Mouse (Mus musculus): Measurements from ENCODE around the gene Tbx19. TPM values are rescaled to one million over a fixed set of nuclear protein-coding genes. Genes with fewer than 3 reads are reported as not detected.
A peak's percentile ranks its signal among the peaks of the same experiment; 100 is the strongest.

Gene Tbx19
- polyA plus RNA-seq (2016; fragmentation: Nextera tagmentation; extraction: Ambion mirVana), result not detected in 2 replicates

DNA sequence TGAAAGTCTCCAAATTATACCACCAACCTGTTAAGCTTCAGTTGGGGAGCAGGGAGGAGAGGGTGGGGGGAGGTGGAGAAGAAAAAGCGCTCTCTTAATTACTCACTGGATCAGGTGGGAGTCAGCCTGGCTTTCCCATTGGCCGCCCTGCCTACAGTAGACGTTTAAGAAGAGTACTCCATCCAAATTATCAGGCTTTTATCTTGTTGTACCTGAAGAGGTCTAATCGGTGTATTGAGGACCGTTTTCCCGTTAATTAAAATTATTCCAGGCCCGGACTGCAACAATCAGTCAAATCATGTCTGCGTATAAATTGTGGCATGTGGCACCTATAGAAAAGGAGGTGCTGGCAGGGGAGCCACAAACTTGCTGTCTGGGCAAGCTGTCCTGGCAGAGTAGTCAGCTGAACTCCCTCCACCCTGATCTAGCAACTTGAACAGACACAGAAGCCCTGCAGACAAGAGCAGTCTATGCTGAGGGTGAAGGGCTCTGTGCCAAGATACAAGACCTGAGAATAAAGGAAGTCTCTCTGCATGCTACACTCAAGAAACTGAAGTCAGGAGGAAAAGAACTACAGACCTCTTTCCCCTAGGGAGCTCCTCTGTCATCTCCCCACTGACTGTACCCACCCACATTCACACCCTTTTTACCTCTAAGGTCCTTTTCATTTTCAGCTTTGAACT, at the start of gene Tbx19:
Gene Tbx19, minus strand, starts transcription at position 51 of the 683 bp plus-strand sequence.
- Histone ChIP-seq H3K4me2 (replicated peaks) (no peak within 1 kb of the TSS), H3K4me3 (no peak within 1 kb of the TSS), H3K9ac (no peak within 1 kb of the TSS), H3K4me1 (no peaks in the 10 kb centered on the region), H3K27ac (no peak within 1 kb of the TSS), H3K9me3 (replicated peaks) (no peaks in the 10 kb centered on the region), H3K36me3 (no peaks in the 10 kb centered on the region), H3K27me3 (no peaks in the 10 kb centered on the region)
- ATAC-seq (ENCODE audit: low FRiP score), result no peak
- WGBS, result 89% methylated on average over 8 of the region's 8 CpGs

DNA sequence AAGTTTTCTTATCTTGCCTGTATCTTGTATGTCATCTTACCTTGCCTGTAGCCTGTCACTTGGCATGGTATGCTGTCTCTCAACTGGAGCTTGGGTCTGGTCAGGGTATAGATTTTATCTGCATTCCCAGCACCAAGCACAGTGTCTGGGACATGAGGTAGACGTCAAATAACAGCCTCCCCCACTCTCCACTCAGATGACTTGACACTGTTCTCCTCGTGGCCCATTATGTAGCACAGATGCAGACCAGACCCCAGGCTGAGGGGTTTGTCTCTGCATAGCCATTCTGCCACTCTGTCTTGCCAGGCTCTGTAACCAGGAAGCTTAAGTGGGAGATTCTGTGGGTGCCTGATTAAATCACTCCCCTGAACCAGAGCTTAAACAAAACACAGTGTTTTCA, 45.0 kb upstream of the Tbx19 start:
- WGBS, result 50% methylated on average over 2 of the region's 2 CpGs
- Histone ChIP-seq H3K4me1 (no peaks in the 10 kb centered on the region), H3K4me2 (replicated peaks) (no peak overlapping the region), H3K9me3 (replicated peaks) (no peaks in the 10 kb centered on the region), H3K27me3 (no peaks in the 10 kb centered on the region), H3K9ac (no peak overlapping the region), H3K4me3 (no peak overlapping the region), H3K36me3 (no peaks in the 10 kb centered on the region), H3K27ac (no peak overlapping the region)
- ATAC-seq (ENCODE audit: low FRiP score), result no peak

DNA sequence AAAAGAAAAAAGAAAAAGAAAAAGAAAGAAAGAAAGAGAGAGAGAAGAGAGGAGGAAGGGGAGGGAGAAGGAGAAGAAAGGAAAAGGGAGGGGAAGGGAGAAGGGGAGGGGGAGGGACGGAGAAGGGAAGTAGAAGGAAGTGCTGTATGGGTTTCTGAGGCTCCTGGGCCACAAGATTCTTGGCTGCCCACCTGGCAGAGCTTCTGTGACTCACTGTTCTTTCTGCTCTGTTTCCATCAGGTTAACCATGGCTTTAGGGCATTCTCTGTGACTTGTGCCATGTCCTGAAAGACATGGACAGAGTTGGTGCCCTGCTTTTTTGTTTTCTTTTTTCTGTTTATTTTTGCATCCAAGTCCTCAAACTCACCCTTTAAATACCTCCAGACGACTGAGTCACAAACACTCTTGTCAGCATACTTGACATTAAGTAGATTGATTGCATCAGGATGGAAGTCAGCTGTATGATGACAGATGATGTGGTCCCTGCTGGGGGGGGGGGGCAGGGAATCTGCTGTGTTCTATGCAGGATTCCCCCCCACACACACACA, 43.0 kb upstream of the Tbx19 start:
- Histone ChIP-seq H3K4me3 (no peak overlapping the region), H3K27me3 (no peaks in the 10 kb centered on the region), H3K9ac (no peak overlapping the region), H3K27ac (no peak overlapping the region), H3K36me3 (no peaks in the 10 kb centered on the region), H3K4me1 (no peaks in the 10 kb centered on the region), H3K4me2 (replicated peaks) (no peak overlapping the region), H3K9me3 (replicated peaks) (no peaks in the 10 kb centered on the region)
- WGBS, result 44% methylated on average over 2 of the region's 2 CpGs
- ATAC-seq (ENCODE audit: low FRiP score), result no peak

DNA sequence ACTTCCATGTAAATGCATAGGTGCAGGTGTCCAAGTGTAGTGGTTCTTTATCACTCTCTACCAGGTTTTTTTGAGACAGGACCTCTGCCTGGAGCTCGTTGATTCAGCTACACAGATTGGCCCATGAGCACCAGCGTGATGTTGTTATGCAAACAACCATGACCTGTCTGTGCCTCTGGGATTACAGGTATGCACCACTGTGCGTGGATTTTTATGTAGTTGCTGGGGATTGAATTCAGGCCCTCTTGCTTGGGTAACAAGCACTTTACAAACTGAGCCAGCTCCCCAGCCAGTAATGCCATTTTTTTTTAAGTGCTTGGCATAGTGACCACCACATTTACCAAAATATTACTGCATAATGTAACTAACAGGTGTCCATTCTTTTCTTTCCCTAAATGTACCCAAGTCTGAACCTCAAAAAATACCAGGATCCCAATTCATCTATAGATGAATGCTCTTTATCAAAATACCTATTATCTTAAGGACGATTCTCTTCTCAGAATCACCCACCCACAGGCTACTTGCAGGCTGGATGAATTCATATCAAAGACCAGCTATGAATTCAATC, 41.0 kb upstream of the Tbx19 start:
- 78% methylated on average over 4 of the region's 4 CpGs for WGBS
- Histone ChIP-seq H3K27ac (no peak overlapping the region), H3K9me3 (replicated peaks) (no peaks in the 10 kb centered on the region), H3K4me1 (no peaks in the 10 kb centered on the region), H3K9ac (no peak overlapping the region), H3K4me2 (replicated peaks) (no peak overlapping the region), H3K4me3 (no peak overlapping the region), H3K27me3 (no peaks in the 10 kb centered on the region), H3K36me3 (no peaks in the 10 kb centered on the region)
- no peak for ATAC-seq (ENCODE audit: low FRiP score)

DNA sequence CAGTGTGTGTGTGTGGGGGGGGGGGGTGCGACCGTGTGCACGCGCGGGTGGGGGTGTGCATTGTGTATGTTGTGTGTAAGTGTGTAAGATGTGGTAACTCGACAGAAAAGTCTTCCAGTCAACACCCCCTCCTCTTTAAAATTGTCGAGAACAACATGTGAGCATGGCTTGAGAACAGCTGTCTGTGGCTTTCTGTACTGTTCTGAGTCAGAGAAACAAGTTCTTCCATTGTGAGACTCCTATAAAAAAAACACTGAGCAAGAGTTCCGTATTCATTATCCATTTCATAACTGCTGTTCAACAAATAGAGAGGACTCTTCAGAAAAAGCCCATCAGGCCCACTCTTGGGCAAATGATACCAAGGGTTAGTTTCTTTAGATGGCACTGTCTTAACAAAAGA, 40.2 kb upstream of the Tbx19 start:
- no peak overlapping the region for H3K27ac ChIP-seq
- 87% methylated on average over 8 of the region's 8 CpGs for WGBS
- no peak overlapping the region for H3K4me3 ChIP-seq
- ATAC-seq (ENCODE audit: low FRiP score), result no peak
- no peaks in the 10 kb centered on the region for H3K36me3 ChIP-seq
- no peak overlapping the region for H3K9ac ChIP-seq
- no peaks in the 10 kb centered on the region for H3K27me3 ChIP-seq
- no peak overlapping the region for H3K4me2 ChIP-seq (replicated peaks)
- no peaks in the 10 kb centered on the region for H3K4me1 ChIP-seq
- H3K9me3 ChIP-seq (replicated peaks), result no peaks in the 10 kb centered on the region

DNA sequence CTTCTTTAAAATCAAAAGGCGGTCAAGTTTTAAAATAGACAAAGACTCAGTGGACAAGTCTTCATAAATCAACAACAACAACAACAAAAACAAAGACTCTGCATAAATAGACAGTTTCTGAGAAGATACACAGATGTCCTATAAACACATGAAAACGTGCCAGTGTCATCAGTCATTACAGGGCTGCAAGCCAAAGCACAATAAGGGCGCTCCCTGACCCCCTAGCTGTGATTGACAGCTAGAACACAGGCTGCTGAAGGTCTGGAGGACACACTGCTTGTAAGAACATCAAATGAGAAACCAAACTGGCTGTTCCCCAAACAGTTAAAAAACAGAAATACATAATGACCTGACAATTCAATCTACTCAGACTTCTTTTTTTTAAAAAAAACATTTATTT, 39.1 kb upstream of the Tbx19 start:
- H3K4me1 ChIP-seq, result peaks cover 4% of the 10 kb centered on the region
- ATAC-seq (ENCODE audit: low FRiP score), result no peak
- no peaks in the 10 kb centered on the region for H3K36me3 ChIP-seq
- no peaks in the 10 kb centered on the region for H3K9me3 ChIP-seq (replicated peaks)
- peaks cover 9% of the 10 kb centered on the region; the same call in 1 of the 2 replicates for H3K27me3 ChIP-seq
- WGBS, result 75% methylated on average over 3 of the region's 3 CpGs
- no peak overlapping the region for H3K4me2 ChIP-seq (replicated peaks)
- H3K4me3 ChIP-seq, result no peak overlapping the region
- H3K27ac ChIP-seq, result no peak overlapping the region
- H3K9ac ChIP-seq, result no peak overlapping the region

DNA sequence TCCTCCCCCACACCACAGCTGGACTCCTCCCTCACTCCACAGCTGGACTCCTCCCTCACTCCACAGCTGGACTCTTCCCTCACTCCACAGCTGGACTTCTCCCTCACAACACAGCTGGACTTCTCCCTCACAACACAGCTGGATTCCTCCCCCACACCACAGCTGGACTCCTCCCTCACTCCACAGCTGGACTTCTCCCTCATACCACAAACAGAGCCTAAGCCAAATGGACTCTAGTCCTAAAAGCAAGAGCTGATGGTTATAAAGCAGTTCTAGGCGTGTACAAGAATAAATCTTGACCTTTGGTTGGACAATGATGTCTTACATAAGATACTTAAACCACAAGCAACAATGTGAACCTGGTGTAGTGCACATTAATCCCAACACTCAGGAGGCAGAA, 38.4 kb upstream of the Tbx19 start:
- Histone ChIP-seq H3K9ac (no peak overlapping the region), H3K4me3 (no peak overlapping the region), H3K9me3 (replicated peaks) (no peaks in the 10 kb centered on the region), H3K36me3 (no peaks in the 10 kb centered on the region), H3K27me3 (peaks cover 15% of the 10 kb centered on the region; the same call in 1 of the 2 replicates), H3K27ac (no peak overlapping the region), H3K4me1 (peaks cover 8% of the 10 kb centered on the region), H3K4me2 (replicated peaks) (no peak overlapping the region)
- WGBS, result 75% methylated on average over 1 of the region's 1 CpGs
- ATAC-seq (ENCODE audit: low FRiP score), result no peak

DNA sequence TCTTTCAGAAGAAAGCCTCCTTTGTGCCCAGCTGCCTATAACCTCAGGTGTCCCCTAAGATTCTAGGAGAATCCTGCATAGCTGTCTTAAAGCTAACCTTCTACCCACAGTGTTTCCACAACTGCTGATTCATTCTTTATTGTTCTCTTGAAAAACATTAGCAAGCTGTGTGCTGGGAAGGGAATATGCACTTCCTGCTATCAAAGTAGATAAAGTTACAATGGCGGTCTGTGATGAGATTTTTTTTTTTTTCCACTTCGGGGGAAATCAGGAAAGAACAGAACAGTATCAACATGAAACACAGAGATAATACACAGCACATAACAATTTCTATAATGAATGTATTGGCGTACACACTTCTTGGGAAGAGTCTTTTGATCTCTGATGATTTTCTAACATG, 37.3 kb upstream of the Tbx19 start:
- 78% methylated on average over 3 of the region's 3 CpGs for WGBS
- no peak for ATAC-seq (ENCODE audit: low FRiP score)
- H3K4me2 ChIP-seq (replicated peaks), result no peak overlapping the region

DNA sequence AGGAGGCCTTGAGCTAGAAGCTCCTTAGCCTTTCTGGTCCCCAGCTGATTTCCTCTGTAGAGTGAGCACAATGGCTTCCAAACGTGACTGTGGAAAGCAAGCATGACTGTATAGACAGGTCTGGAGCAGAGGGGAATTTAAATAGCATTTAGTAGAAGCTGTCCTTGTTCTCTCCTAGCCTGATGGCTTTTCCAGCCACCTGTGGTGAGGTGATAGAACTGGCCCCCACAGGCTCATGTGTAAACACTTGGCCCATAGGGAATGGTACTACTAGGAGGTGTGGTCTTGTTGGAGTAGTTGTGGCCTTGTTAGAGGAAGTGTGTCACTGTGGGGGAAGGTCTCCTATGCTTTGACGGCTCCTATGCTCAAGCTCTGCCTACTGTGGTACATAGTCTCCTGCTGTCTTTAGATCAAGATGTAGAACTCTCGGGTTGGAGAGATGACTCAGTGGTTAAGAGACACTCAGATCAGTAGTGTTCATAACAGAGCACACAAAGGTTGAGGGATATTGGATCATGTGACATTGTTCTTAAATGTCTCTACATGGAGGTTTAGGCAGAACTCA, 34.9 kb upstream of the Tbx19 start:
- ATAC-seq (ENCODE audit: low FRiP score), result no peak
- H3K9ac ChIP-seq, result no peak overlapping the region
- no peak overlapping the region for H3K27ac ChIP-seq
- no peak overlapping the region for H3K4me3 ChIP-seq
- no peaks in the 10 kb centered on the region for H3K36me3 ChIP-seq
- H3K4me2 ChIP-seq (replicated peaks), result no peak overlapping the region
- 71% methylated on average over 3 of the region's 3 CpGs for WGBS
- H3K4me1 ChIP-seq, result peaks cover 13% of the 10 kb centered on the region
- peaks cover 25% of the 10 kb centered on the region; the same call in 1 of the 2 replicates for H3K27me3 ChIP-seq
- no peaks in the 10 kb centered on the region for H3K9me3 ChIP-seq (replicated peaks)

More for the DNA sequence above, 37.3 kb upstream of the Tbx19 start:
- Histone ChIP-seq H3K9me3 (replicated peaks) (no peaks in the 10 kb centered on the region), H3K4me1 (peaks cover 13% of the 10 kb centered on the region), H3K9ac (no peak overlapping the region), H3K27me3 (peaks cover 24% of the 10 kb centered on the region; the same call in 1 of the 2 replicates), H3K4me3 (no peak overlapping the region), H3K27ac (no peak overlapping the region), H3K36me3 (no peaks in the 10 kb centered on the region)

DNA sequence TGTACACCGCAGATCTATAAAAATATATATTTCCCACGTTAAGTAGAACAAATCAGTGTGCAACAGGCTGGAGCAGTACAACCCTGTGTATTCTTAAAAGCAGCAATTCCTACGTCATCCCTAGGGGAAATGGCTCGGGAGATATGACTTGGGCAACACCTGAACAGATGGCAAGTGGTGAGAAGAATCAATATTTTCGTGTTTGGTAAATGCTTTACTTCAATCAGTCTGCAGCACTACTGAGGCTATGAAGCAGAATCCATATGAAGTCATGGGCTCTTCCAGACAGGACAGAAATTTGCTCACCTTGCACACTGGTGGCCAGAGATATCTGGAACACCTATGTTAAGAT, 34.1 kb upstream of the Tbx19 start:
- H3K27ac ChIP-seq, result no peak overlapping the region
- peak overlapping the region; percentile 98 for H3K4me2 ChIP-seq (replicated peaks)
- peak; percentile 51 for ATAC-seq (ENCODE audit: low FRiP score)
- peak overlapping the region; percentile 68 for H3K9ac ChIP-seq
- no peaks in the 10 kb centered on the region for H3K9me3 ChIP-seq (replicated peaks)
- H3K4me1 ChIP-seq, result peaks cover 13% of the 10 kb centered on the region
- H3K4me3 ChIP-seq, result peak overlapping the region; percentile 79
- WGBS, result 14% methylated on average over 5 of the region's 5 CpGs
- H3K27me3 ChIP-seq, result peaks cover 25% of the 10 kb centered on the region; the same call in 1 of the 2 replicates
- H3K36me3 ChIP-seq, result no peaks in the 10 kb centered on the region

DNA sequence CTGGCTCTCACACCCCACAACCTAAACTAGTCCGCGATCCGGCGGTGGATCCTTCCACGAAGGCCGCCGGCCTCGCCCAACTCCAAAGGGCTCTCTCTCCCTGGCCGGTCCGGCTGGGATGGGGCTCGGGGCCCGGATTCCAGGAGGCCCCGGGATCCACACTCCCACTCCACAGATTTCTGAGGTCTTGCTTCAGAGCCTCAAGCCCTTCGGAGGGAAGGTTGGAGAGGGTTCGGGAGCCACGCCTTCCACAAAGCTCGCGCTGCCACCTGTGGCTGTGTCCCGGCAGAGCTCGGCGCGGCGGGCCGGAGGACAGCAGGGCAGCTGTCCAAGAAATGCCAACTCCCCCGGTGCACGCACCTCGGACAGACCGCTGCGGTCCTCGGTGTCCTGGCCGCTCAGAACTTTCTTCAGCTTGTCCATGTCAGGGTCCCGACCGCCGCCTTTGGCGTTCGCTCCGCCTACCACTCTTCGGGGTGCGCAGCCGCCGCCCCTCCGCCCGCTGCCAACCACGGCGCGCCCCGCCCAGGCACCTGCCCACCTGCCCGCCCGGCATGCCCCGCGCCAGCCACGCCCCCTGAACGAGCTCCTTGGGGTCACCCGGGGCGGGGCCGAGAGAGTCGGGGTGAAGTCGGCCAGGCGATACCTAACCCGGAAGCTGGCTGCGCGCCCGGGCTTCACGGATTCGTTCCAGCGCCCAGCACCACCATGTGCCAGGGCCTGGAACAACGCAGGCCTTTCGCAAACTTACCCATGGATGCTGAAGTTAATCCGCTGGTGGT, 33.5 kb upstream of the Tbx19 start, which contains the start of gene Sft2d2:
Gene Sft2d2, minus strand, starts transcription at position 559 of the 782 bp plus-strand sequence.
- H3K4me3 ChIP-seq, result peak within 1 kb of the TSS; percentile 79
- peak within 1 kb of the TSS; percentile 98 for H3K4me2 ChIP-seq (replicated peaks)
- peak within 1 kb of the TSS; percentile 52 for H3K27ac ChIP-seq
- WGBS, result under 1% methylated on average over 60 of the region's 69 CpGs
- peak; percentile 71 for ATAC-seq (ENCODE audit: low FRiP score)
- no peaks in the 10 kb centered on the region for H3K36me3 ChIP-seq
- H3K27me3 ChIP-seq, result peaks cover 25% of the 10 kb centered on the region; the same call in 1 of the 2 replicates
- H3K4me1 ChIP-seq, result peaks cover 13% of the 10 kb centered on the region
- H3K9me3 ChIP-seq (replicated peaks), result no peaks in the 10 kb centered on the region
- peak within 1 kb of the TSS; percentile 68 for H3K9ac ChIP-seq

DNA sequence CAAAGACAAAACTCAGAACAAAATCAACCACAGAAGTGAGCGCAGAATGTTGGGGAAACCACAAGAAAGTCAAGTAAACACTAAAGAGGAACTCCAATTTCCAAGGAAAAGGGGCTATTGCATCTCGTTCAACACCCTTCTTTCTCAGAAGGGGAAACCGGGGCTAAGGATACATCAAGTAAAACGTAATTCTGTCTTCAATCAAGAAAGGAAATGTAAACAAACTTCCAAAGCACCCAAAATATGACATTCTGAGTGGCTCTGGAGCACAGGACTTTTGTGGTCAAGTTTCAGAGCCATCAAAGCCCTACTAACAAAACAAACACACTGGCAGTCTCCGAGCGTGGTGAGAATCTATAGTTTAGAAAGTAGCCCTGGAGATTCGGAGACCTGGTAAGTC, 32.9 kb upstream of the Tbx19 start:
- Histone ChIP-seq H3K9me3 (replicated peaks) (no peaks in the 10 kb centered on the region), H3K27me3 (peaks cover 25% of the 10 kb centered on the region; the same call in 1 of the 2 replicates), H3K36me3 (no peaks in the 10 kb centered on the region), H3K27ac (no peak overlapping the region; the same call in 1 of the 2 replicates), H3K4me2 (replicated peaks) (peak overlapping the region; percentile 98), H3K4me3 (peak overlapping the region; percentile 79), H3K4me1 (peaks cover 13% of the 10 kb centered on the region), H3K9ac (peak overlapping the region; percentile 68)
- WGBS, result 22% methylated on average over 7 of the region's 7 CpGs
- ATAC-seq (ENCODE audit: low FRiP score), result no peak
